Mouse (Mus musculus): ENCODE measurements around the gene Ctnna3. TPM values are rescaled to one million over a fixed set of nuclear protein-coding genes. Genes with fewer than 3 reads are reported as not detected.

Gene Ctnna3
- total and polyA plus RNA-seq, 3 experiments, result not detected

DNA sequence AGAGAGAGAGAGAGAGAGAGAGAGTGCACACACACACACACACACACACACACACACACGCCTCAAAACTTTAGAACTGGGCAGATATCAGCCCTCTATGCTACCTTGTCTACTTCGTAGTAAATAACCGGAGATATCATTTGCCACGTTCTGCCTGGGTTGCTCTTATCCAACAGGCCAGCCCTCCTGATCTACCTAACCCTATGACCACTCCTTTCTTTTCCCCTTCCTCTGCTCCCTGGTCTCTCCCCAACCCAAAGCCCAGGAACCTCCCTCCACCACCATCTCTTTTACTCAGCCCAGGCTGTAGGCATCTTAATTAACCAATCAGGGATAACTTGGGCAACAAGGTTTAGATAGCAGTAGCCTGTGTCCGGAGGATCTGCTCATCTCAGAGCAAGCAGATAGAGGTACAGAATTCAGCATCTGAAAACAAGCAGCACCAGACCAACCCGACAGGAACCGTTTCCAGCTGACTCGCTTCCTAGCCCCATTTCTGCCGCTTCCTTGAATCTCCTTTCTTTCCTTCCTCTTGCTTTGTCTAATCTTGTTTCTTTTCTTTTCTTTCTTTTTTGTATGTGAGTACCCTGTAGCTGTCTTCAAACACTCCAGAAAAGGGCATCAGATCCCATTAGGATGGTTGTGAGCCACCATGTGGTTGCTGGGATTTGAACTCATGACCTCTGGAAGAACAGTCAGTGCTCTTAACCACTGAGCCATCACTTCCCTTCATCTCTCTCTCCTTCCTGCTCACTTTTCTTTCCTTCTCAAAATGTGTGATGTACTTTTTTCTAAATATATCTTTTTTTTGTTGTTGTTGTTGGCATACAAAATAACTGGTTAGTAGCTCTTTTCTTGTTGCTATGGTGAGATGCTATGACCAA lies 6.1 kb upstream of the Ctnna3 start (continued):
- TF ChIP-seq ZMIZ1 (IDR thresholded peaks at IDR 0.05; ENCODE audit: low read depth, low read length), result no peak
- TF ChIP-seq JUND (IDR thresholded peaks at IDR 0.05; ENCODE audit: low read depth, low read length), result 0 out of 2 replicates have a peak, but pooled peaks have one; percentile 33
- TF ChIP-seq MAFK (IDR thresholded peaks at IDR 0.05; ENCODE audit: borderline replicate concordance, low read depth, low read length), result no peak
- TF ChIP-seq GABPA (IDR thresholded peaks at IDR 0.05; ENCODE audit: low read depth, low read length), result no peak

DNA sequence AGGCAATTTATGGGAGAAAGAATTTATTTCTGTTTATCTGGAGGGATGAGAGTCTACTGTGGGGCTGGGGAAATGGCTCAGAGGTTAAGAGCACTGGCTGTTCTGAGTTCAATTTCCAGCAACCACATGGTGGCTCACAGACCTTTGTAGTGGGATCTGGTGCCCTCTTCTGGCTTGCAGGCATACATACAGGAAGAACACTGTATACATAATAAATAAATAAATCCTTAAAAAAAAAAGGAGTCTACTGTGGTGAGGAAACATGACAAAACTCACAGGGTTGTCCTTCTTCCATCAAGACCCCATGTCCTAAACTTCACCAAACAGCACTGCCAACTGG lies 5.5 kb upstream of the Ctnna3 start:
- H3K9ac ChIP-seq (ENCODE audit: control insufficient read depth, low read depth, low read length, poor library complexity, severe bottlenecking), result no peak overlapping the region
- no peaks in the 10 kb centered on the region for H3K27me3 ChIP-seq (ENCODE audit: control insufficient read depth in 1 of 2, insufficient read depth in 2 of 2, low read length in 2 of 2)
- no peaks in the 10 kb centered on the region for H3K9me3 ChIP-seq (replicated peaks; ENCODE audit: insufficient read depth, low read length)
- H3K4me3 ChIP-seq (ENCODE audit: control insufficient read depth in 1 of 2, insufficient read depth in 1 of 2, low read depth in 2 of 2, low read length in 2 of 2), result no peak overlapping the region
- H3K4me1 ChIP-seq (ENCODE audit: control insufficient read depth in 1 of 2, insufficient read depth in 2 of 2, low read length in 2 of 2), result no peaks in the 10 kb centered on the region; a peak in 1 of 4 replicates
- H3K36me3 ChIP-seq (ENCODE audit: control insufficient read depth in 1 of 2, insufficient read depth in 2 of 2, low read length in 2 of 2), result no peaks in the 10 kb centered on the region
- H3K27ac ChIP-seq (ENCODE audit: control insufficient read depth, low read depth, low read length), result peak overlapping the region; percentile 6; the same call in 1 of the 2 replicates
- no peaks in the 10 kb centered on the region for H3K79me2 ChIP-seq (ENCODE audit: control insufficient read depth, insufficient read depth, low read length, poor library complexity)
- peak; percentile 87 for DNase-seq (ENCODE audit: low read depth, low spot score)
- TF ChIP-seq CTCF (IDR thresholded peaks at IDR 0.05 in 2 of 3, conservative IDR thresholded peaks at IDR 0.05 in 1 of 3; ENCODE audit: control insufficient read depth in 1 of 3, insufficient read depth in 1 of 3, low read depth in 2 of 3, low read length in 3 of 3, poor library complexity in 1 of 3, severe bottlenecking in 1 of 3) (peak; percentile 56 to 89 (median 61)), TAL1 (IDR thresholded peaks at IDR 0.05; ENCODE audit: low read length) (no peak), ZKSCAN1 (IDR thresholded peaks at IDR 0.05; ENCODE audit: low read depth, low read length) (no peak), POLR2A (IDR thresholded peaks at IDR 0.05; ENCODE audit: control insufficient read depth in 1 of 2, insufficient read depth in 1 of 2, low read depth in 1 of 2, low read length in 2 of 2, poor library complexity in 1 of 2) (no peak), MAX (IDR thresholded peaks at IDR 0.05; ENCODE audit: low read length) (0 out of 2 replicates have a peak, but pooled peaks have one; percentile 4), UBTF (IDR thresholded peaks at IDR 0.05; ENCODE audit: borderline replicate concordance, insufficient read depth, low read depth, low read length) (no peak), RAD21 (IDR thresholded peaks at IDR 0.05; ENCODE audit: low read depth, low read length) (peak; percentile 45), KAT2A (conservative IDR thresholded peaks at IDR 0.05; ENCODE audit: low read depth, low read length) (no peak), ELF1 (IDR thresholded peaks at IDR 0.05; ENCODE audit: low read depth, low read length) (peak; percentile 70; the same call in 1 of the 2 replicates), ZMIZ1 (IDR thresholded peaks at IDR 0.05; ENCODE audit: low read depth, low read length) (no peak), MYC (IDR thresholded peaks at IDR 0.05; ENCODE audit: low read depth, low read length) (peak; percentile 87), ETS1 (IDR thresholded peaks at IDR 0.05; ENCODE audit: low read depth, low read length) (no peak), MAFK (IDR thresholded peaks at IDR 0.05; ENCODE audit: borderline replicate concordance, low read depth, low read length) (no peak), HCFC1 (IDR thresholded peaks at IDR 0.05; ENCODE audit: low read depth, low read length) (peak; percentile 24; the same call in 1 of the 2 replicates), SIN3A (IDR thresholded peaks at IDR 0.05; ENCODE audit: low read length) (no peak; the same call in 1 of the 2 replicates), NRF1 (IDR thresholded peaks at IDR 0.05; ENCODE audit: insufficient read depth, low read depth, low read length, poor library complexity, severe bottlenecking) (no peak), GABPA (IDR thresholded peaks at IDR 0.05; ENCODE audit: low read depth, low read length) (no peak), RCOR1 (IDR thresholded peaks at IDR 0.05; ENCODE audit: low read depth, low read length) (no peak), USF2 (IDR thresholded peaks at IDR 0.05; ENCODE audit: borderline replicate concordance in 1 of 2, insufficient read depth in 1 of 2, low read depth in 1 of 2, low read length in 2 of 2) (no peak), EP300 (IDR thresholded peaks at IDR 0.05; ENCODE audit: low read depth in 1 of 2, low read length in 2 of 2) (no peak), TBP (IDR thresholded peaks at IDR 0.05; ENCODE audit: low read depth, low read length) (no peak), BHLHE40 (IDR thresholded peaks at IDR 0.05; ENCODE audit: borderline replicate concordance, low read depth, low read length) (no peak), USF1 (IDR thresholded peaks at IDR 0.05; ENCODE audit: low read depth, low read length) (0 out of 2 replicates have a peak, but pooled peaks have one; percentile 3), ZC3H11A (IDR thresholded peaks at IDR 0.05; ENCODE audit: low read depth, low read length) (peak; percentile 55), MXI1 (IDR thresholded peaks at IDR 0.05; ENCODE audit: low read depth, low read length) (peak; percentile 47; the same call in 1 of the 2 replicates), GATA1 (IDR thresholded peaks at IDR 0.05; ENCODE audit: low read depth, low read length) (no peak), CHD2 (IDR thresholded peaks at IDR 0.05; ENCODE audit: low read length) (no peak), TCF12 (IDR thresholded peaks at IDR 0.05; ENCODE audit: low read depth, low read length) (no peak), JUND (IDR thresholded peaks at IDR 0.05; ENCODE audit: low read depth, low read length) (no peak), SMC3 (IDR thresholded peaks at IDR 0.05; ENCODE audit: low read depth, low read length) (peak; percentile 69), POLR2AphosphoS5 (IDR thresholded peaks at IDR 0.05; ENCODE audit: borderline replicate concordance, low read depth, low read length) (no peak), POLR2AphosphoS2 (IDR thresholded peaks at IDR 0.05; ENCODE audit: low read length) (no peak), NELFE (IDR thresholded peaks at IDR 0.05; ENCODE audit: low read depth, low read length) (no peak)
